Mouse (Mus musculus) midbrain, embryonic 14.5 days (tissue): ENCODE results near the gene Nsun3. TPM values are rescaled to one million over a fixed set of nuclear protein-coding genes. Genes with fewer than 3 reads are reported as not detected.

Experiments
- ATAC-seq: fragments of 200-750 bp; cut with Nextera tagmentation; 2 replicates; pipeline ENCODE4 v1.8.0; 2017; ENCODE audit warnings: moderate number of reproducible peaks, moderate library complexity; ENCODE audit not compliant: low FRiP score, low TSS enrichment
- DNase-seq: peaks from one replicate; pipeline ENCODE4 v3.0.0-alpha.2; 2015
- H3K27ac ChIP-seq: fragments of 300-500 bp; sonication (generic); replicated peaks from 2 replicates; pipeline ENCODE4 v1.5.1; 2014; ENCODE audit warnings: mild to moderate bottlenecking, low read depth, low read length, moderate library complexity
- H3K27me3 ChIP-seq: fragments of 300-500 bp; sonication (generic); 2 replicates; pipeline ENCODE4 v1.6.1; 2014; ENCODE audit warnings: low read length, control low read depth, mixed read lengths; ENCODE audit not compliant: control insufficient read depth, insufficient read depth
- H3K36me3 ChIP-seq: fragments of 300-500 bp; sonication (generic); 2 replicates; pipeline ENCODE4 v1.6.1; 2014; ENCODE audit warnings: low read length, control low read depth; ENCODE audit not compliant: control insufficient read depth, insufficient read depth
- H3K4me1 ChIP-seq: fragments of 300-500 bp; sonication (generic); 2 replicates; pipeline ENCODE4 v1.6.1; 2014; ENCODE audit warnings: mild to moderate bottlenecking, antibody characterized with exemption, low read length, control low read depth; ENCODE audit not compliant: control insufficient read depth, insufficient read depth
- H3K4me2 ChIP-seq: fragments of 300-500 bp; sonication (generic); 2 replicates; pipeline ENCODE4 v1.6.1; 2014; ENCODE audit warnings: mild to moderate bottlenecking, low read length, moderate library complexity
- H3K4me3 ChIP-seq: fragments of 300-500 bp; sonication (generic); replicated peaks from 2 replicates; pipeline ENCODE4 v1.5.1; 2014; ENCODE audit warnings: low read depth, low read length
- H3K9ac ChIP-seq: fragments of 300-500 bp; sonication (generic); replicated peaks from 2 replicates; pipeline ENCODE4 v1.6.1; 2014; ENCODE audit warnings: mild to moderate bottlenecking, low read length, moderate library complexity
- H3K9me3 ChIP-seq: fragments of 300-500 bp; sonication (generic); 2 replicates; pipeline ENCODE4 v1.6.1; 2016; ENCODE audit warnings: low read length, control low read depth, mixed read lengths; ENCODE audit not compliant: control insufficient read depth
- WGBS: fragments of 180-500 bp; shearing (Covaris S2); extraction: QIAGEN DNeasy Blood & Tissue Kit; methylation state at CpG from one replicate; pipeline ENCODE4 v1.1.7; 2014; 5-methylcytosine and 5-hydroxymethylcytosine counted together
- polyA plus RNA-seq: library from polyadenylated mRNA; unstranded; fragments of >200 nt; fragmentation: Nextera tagmentation; extraction: Ambion mirVana; gene quantifications from 2 replicates; pipeline ENCODE4 v1.2.1, GENCODE M21; 2014

The Nsun3 gene
- polyA plus RNA-seq, 1 experiment from 2014 or later = 12.2 TPM

GRCm38 (mm10) chr16:62776034-62776433 lies 10.6 kb downstream of the Nsun3 start:
- DNase-seq (no peak), ATAC-seq (no peak)
- Histone ChIP-seq H3K27me3 (no peaks in the 10 kb centered on the region), H3K4me2 (no peak overlapping the region), H3K36me3 (no peaks in the 10 kb centered on the region; the same call in 1 of the 2 replicates), H3K27ac (no peak overlapping the region), H3K4me1 (no peaks in the 10 kb centered on the region), H3K9me3 (no peaks in the 10 kb centered on the region), H3K9ac (peak overlapping the region; percentile 20; the same call in 1 of the 2 replicates), H3K4me3 (no peak overlapping the region)
- WGBS = 63% methylated on average over 11 of the region's 11 CpGs

- 78% methylated on average over 4 of the region's 4 CpGs for WGBS
- Histone ChIP-seq H3K4me1 (no peaks in the 10 kb centered on the region), H3K9me3 (no peaks in the 10 kb centered on the region), H3K27me3 (no peaks in the 10 kb centered on the region), H3K4me3 (no peak overlapping the region), H3K9ac (no peak overlapping the region), H3K36me3 (peaks cover 4% of the 10 kb centered on the region; the same call in 1 of the 2 replicates), H3K27ac (no peak overlapping the region), H3K4me2 (no peak overlapping the region)
- ATAC-seq (no peak), DNase-seq (peak; percentile 33)
Measured at GRCm38 (mm10) chr16:62773462-62773861, 13.2 kb downstream of the Nsun3 start.

GRCm38 (mm10) chr16:62758340-62758739 lies 28.3 kb downstream of the Nsun3 start:
- Histone ChIP-seq H3K4me1 (no peaks in the 10 kb centered on the region), H3K4me3 (no peak overlapping the region), H3K27ac (no peak overlapping the region), H3K9ac (no peak overlapping the region), H3K27me3 (no peaks in the 10 kb centered on the region), H3K4me2 (no peak overlapping the region), H3K9me3 (no peaks in the 10 kb centered on the region), H3K36me3 (no peaks in the 10 kb centered on the region)
- ATAC-seq = 0 out of 2 replicates have a peak, but pooled peaks have one; percentile 10
- DNase-seq = no peak
- 96% methylated on average over 2 of the region's 2 CpGs for WGBS

- H3K9me3 ChIP-seq = no peaks in the 10 kb centered on the region
- no peak for ATAC-seq
- no peak overlapping the region for H3K4me2 ChIP-seq
- whole genome bisulfite sequencing = 94% methylated on average over 6 of the region's 6 CpGs
- DNase-seq = no peak
- H3K36me3 ChIP-seq = no peaks in the 10 kb centered on the region
- no peaks in the 10 kb centered on the region for H3K4me1 ChIP-seq
- H3K27ac ChIP-seq = no peak overlapping the region
- no peak overlapping the region for H3K4me3 ChIP-seq
- H3K9ac ChIP-seq = no peak overlapping the region
- H3K27me3 ChIP-seq = no peaks in the 10 kb centered on the region
Measured at GRCm38 (mm10) chr16:62755307-62755706, 31.3 kb downstream of the Nsun3 start.

GRCm38 (mm10) chr16:62753597-62753996 lies 33.0 kb downstream of the Nsun3 start:
- H3K4me2 ChIP-seq = no peak overlapping the region
- ATAC-seq = no peak
- no peaks in the 10 kb centered on the region for H3K36me3 ChIP-seq
- no peaks in the 10 kb centered on the region for H3K4me1 ChIP-seq
- WGBS = 75% methylated on average over 1 of the region's 1 CpGs
- H3K4me3 ChIP-seq = no peak overlapping the region
- DNase-seq = no peak
- H3K27ac ChIP-seq = no peak overlapping the region
- no peaks in the 10 kb centered on the region for H3K9me3 ChIP-seq
- H3K27me3 ChIP-seq = no peaks in the 10 kb centered on the region
- H3K9ac ChIP-seq = no peak overlapping the region

GRCm38 (mm10) chr16:62753079-62753478 lies 33.5 kb downstream of the Nsun3 start:
- Histone ChIP-seq H3K36me3 (no peaks in the 10 kb centered on the region), H3K27me3 (no peaks in the 10 kb centered on the region), H3K9me3 (no peaks in the 10 kb centered on the region), H3K4me2 (no peak overlapping the region), H3K9ac (no peak overlapping the region), H3K27ac (no peak overlapping the region), H3K4me1 (no peaks in the 10 kb centered on the region), H3K4me3 (no peak overlapping the region)
- WGBS = 93% methylated on average over 4 of the region's 4 CpGs
- no peak for DNase-seq
- ATAC-seq = no peak

- Histone ChIP-seq H3K27ac (no peak overlapping the region), H3K9me3 (no peaks in the 10 kb centered on the region), H3K4me3 (no peak overlapping the region), H3K9ac (no peak overlapping the region), H3K4me2 (no peak overlapping the region), H3K27me3 (no peaks in the 10 kb centered on the region), H3K36me3 (no peaks in the 10 kb centered on the region), H3K4me1 (no peaks in the 10 kb centered on the region)
- ATAC-seq (no peak), DNase-seq (peak; percentile 54)
- WGBS = 70% methylated on average over 2 of the region's 2 CpGs
Measured at GRCm38 (mm10) chr16:62745875-62746274, 40.7 kb downstream of the Nsun3 start.

GRCm38 (mm10) chr16:62734359-62734758 lies 52.3 kb downstream of the Nsun3 start:
- DNase-seq = no peak
- no peak for ATAC-seq
- Histone ChIP-seq H3K4me3 (no peak overlapping the region), H3K36me3 (0 out of 2 replicates have a peak, but pooled peaks cover 5% of the 10 kb centered on the region), H3K9me3 (no peaks in the 10 kb centered on the region), H3K27ac (no peak overlapping the region), H3K4me1 (no peaks in the 10 kb centered on the region), H3K4me2 (no peak overlapping the region), H3K9ac (no peak overlapping the region), H3K27me3 (no peaks in the 10 kb centered on the region)
- WGBS = 100% methylated on average over 1 of the region's 1 CpGs

GRCm38 (mm10) chr16:62730291-62730690 lies 56.3 kb downstream of the Nsun3 start:
- ATAC-seq (peak; percentile 39; the same call in 1 of the 2 replicates), DNase-seq (peak; percentile 62)
- Histone ChIP-seq H3K4me1 (no peaks in the 10 kb centered on the region), H3K36me3 (0 out of 2 replicates have a peak, but pooled peaks cover 5% of the 10 kb centered on the region), H3K9me3 (no peaks in the 10 kb centered on the region), H3K9ac (no peak overlapping the region), H3K4me2 (no peak overlapping the region), H3K27me3 (no peaks in the 10 kb centered on the region), H3K4me3 (no peak overlapping the region), H3K27ac (no peak overlapping the region)
- WGBS = 24% methylated on average over 4 of the region's 4 CpGs
